Mouse (Mus musculus) brain, embryonic 14.5 days (tissue): ENCODE results near the gene Gm11099.

Experiments used
- CTCF ChIP-seq: fragments of 200-500 bp; IDR thresholded peaks from 2 replicates; pipeline ENCODE4 v1.5.1; 2012; ENCODE audit warnings: inconsistent platforms, mild to moderate bottlenecking, moderate library complexity, borderline replicate concordance; ENCODE audit not compliant: insufficient read depth, insufficient read length; ENCODE audit errors: extremely low read depth
- POLR2A ChIP-seq: fragments of 200-500 bp; IDR thresholded peaks from 2 replicates; pipeline ENCODE4 v1.6.1; 2012; ENCODE audit warnings: mild to moderate bottlenecking, inconsistent platforms, borderline replicate concordance; ENCODE audit not compliant: poor library complexity, insufficient read depth, insufficient read length, severe bottlenecking; ENCODE audit errors: extremely low read depth

GRCm38 (mm10) chr2:58812941-58813340 lies 46.3 kb upstream of the Gm11099 start:
- TF ChIP-seq CTCF: no peak
- TF ChIP-seq POLR2A: no peak
